Mouse (Mus musculus): ENCODE measurements around the gene Slain1.

Gene Slain1

GRCm38 (mm10) chr14:103718836-103719575 lies 69.0 kb downstream of the Slain1 start:
- Histone ChIP-seq H3K36me3 (ENCODE audit: insufficient read depth, low read length) (no peaks in the 10 kb centered on the region), H3K4me1 (replicated peaks; ENCODE audit: low read depth, low read length) (no peaks in the 10 kb centered on the region; the same call in 1 of the 2 replicates), H3K27me3 (ENCODE audit: insufficient read depth, low read length) (no peaks in the 10 kb centered on the region), H3K4me3 (replicated peaks; ENCODE audit: low read length) (no peak overlapping the region), H3K9me3 (ENCODE audit: low read length) (no peaks in the 10 kb centered on the region)
- TF ChIP-seq NANOG (IDR thresholded peaks at IDR 0.05; ENCODE audit: borderline replicate concordance, low read length) = no peak
- no peak for TF ChIP-seq POU5F1 (IDR thresholded peaks at IDR 0.05; ENCODE audit: borderline replicate concordance, low read length)
- TF ChIP-seq CTCF (conservative IDR thresholded peaks at IDR 0.05; ENCODE audit: low read length) = peak; percentile 71

GRCm38 (mm10) chr14:103720163-103720562 lies 70.1 kb downstream of the Slain1 start:
- no peaks in the 10 kb centered on the region for H3K9me3 ChIP-seq (ENCODE audit: low read length)
- no peak overlapping the region for H3K4me3 ChIP-seq (replicated peaks; ENCODE audit: low read length)
- no peaks in the 10 kb centered on the region for H3K36me3 ChIP-seq (ENCODE audit: insufficient read depth, low read length)
- TF ChIP-seq POU5F1 (IDR thresholded peaks at IDR 0.05; ENCODE audit: borderline replicate concordance, low read length) (no peak), CTCF (conservative IDR thresholded peaks at IDR 0.05; ENCODE audit: low read length) (no peak), NANOG (IDR thresholded peaks at IDR 0.05; ENCODE audit: borderline replicate concordance, low read length) (no peak)
- no peaks in the 10 kb centered on the region for H3K27me3 ChIP-seq (ENCODE audit: insufficient read depth, low read length)
- no peaks in the 10 kb centered on the region; the same call in 1 of the 2 replicates for H3K4me1 ChIP-seq (replicated peaks; ENCODE audit: low read depth, low read length)

GRCm38 (mm10) chr14:103720637-103721355 lies 70.8 kb downstream of the Slain1 start:
- no peak overlapping the region for H3K4me3 ChIP-seq (replicated peaks; ENCODE audit: low read length)
- no peaks in the 10 kb centered on the region; the same call in 1 of the 2 replicates for H3K4me1 ChIP-seq (replicated peaks; ENCODE audit: low read depth, low read length)
- no peaks in the 10 kb centered on the region for H3K27me3 ChIP-seq (ENCODE audit: insufficient read depth, low read length)
- no peaks in the 10 kb centered on the region for H3K9me3 ChIP-seq (ENCODE audit: low read length)
- H3K36me3 ChIP-seq (ENCODE audit: insufficient read depth, low read length) = no peaks in the 10 kb centered on the region
- TF ChIP-seq NANOG (IDR thresholded peaks at IDR 0.05; ENCODE audit: borderline replicate concordance, low read length) = no peak
- peak; percentile 34 for TF ChIP-seq CTCF (conservative IDR thresholded peaks at IDR 0.05; ENCODE audit: low read length)

GRCm38 (mm10) chr14:103723314-103723713 lies 73.3 kb downstream of the Slain1 start:
- Histone ChIP-seq H3K27me3 (ENCODE audit: insufficient read depth, low read length) (0 out of 2 replicates have a peak, but pooled peaks cover 7% of the 10 kb centered on the region), H3K4me1 (replicated peaks; ENCODE audit: low read depth, low read length) (peaks cover under 1% of the 10 kb centered on the region), H3K36me3 (ENCODE audit: insufficient read depth, low read length) (no peaks in the 10 kb centered on the region), H3K4me3 (replicated peaks; ENCODE audit: low read length) (no peak overlapping the region), H3K9me3 (ENCODE audit: low read length) (peaks cover 18% of the 10 kb centered on the region)
- TF ChIP-seq NANOG (IDR thresholded peaks at IDR 0.05; ENCODE audit: borderline replicate concordance, low read length) (no peak), POU5F1 (IDR thresholded peaks at IDR 0.05; ENCODE audit: borderline replicate concordance, low read length) (no peak), CTCF (conservative IDR thresholded peaks at IDR 0.05; ENCODE audit: low read length) (no peak)

GRCm38 (mm10) chr14:103723841-103724240 lies 73.8 kb downstream of the Slain1 start:
- H3K4me1 ChIP-seq (replicated peaks; ENCODE audit: low read depth, low read length) = peaks cover 6% of the 10 kb centered on the region

GRCm38 (mm10) chr14:103728506-103728905 lies 78.5 kb downstream of the Slain1 start:
- no peak for TF ChIP-seq CTCF (conservative IDR thresholded peaks at IDR 0.05; ENCODE audit: low read length)
- no peak for TF ChIP-seq POU5F1 (IDR thresholded peaks at IDR 0.05; ENCODE audit: borderline replicate concordance, low read length)
- no peak for TF ChIP-seq NANOG (IDR thresholded peaks at IDR 0.05; ENCODE audit: borderline replicate concordance, low read length)
- peaks cover 7% of the 10 kb centered on the region; the same call in 1 of the 2 replicates for H3K27me3 ChIP-seq (ENCODE audit: insufficient read depth, low read length)
- H3K36me3 ChIP-seq (ENCODE audit: insufficient read depth, low read length) = no peaks in the 10 kb centered on the region
- peak overlapping the region; percentile 33; the same call in 1 of the 2 replicates for H3K4me3 ChIP-seq (replicated peaks; ENCODE audit: low read length)
- peaks cover 16% of the 10 kb centered on the region for H3K4me1 ChIP-seq (replicated peaks; ENCODE audit: low read depth, low read length)
- H3K9me3 ChIP-seq (ENCODE audit: low read length) = peaks cover 18% of the 10 kb centered on the region

More at GRCm38 (mm10) chr14:103723841-103724240, 73.8 kb downstream of the Slain1 start:
- peaks cover 18% of the 10 kb centered on the region for H3K9me3 ChIP-seq (ENCODE audit: low read length)
- H3K36me3 ChIP-seq (ENCODE audit: insufficient read depth, low read length) = no peaks in the 10 kb centered on the region
- H3K27me3 ChIP-seq (ENCODE audit: insufficient read depth, low read length) = peaks cover 7% of the 10 kb centered on the region; the same call in 1 of the 2 replicates
- TF ChIP-seq NANOG (IDR thresholded peaks at IDR 0.05; ENCODE audit: borderline replicate concordance, low read length) (no peak), POU5F1 (IDR thresholded peaks at IDR 0.05; ENCODE audit: borderline replicate concordance, low read length) (no peak), CTCF (conservative IDR thresholded peaks at IDR 0.05; ENCODE audit: low read length) (no peak)
- no peak overlapping the region for H3K4me3 ChIP-seq (replicated peaks; ENCODE audit: low read length)

- Histone ChIP-seq H3K4me1 (replicated peaks; ENCODE audit: low read depth, low read length) (peaks cover 16% of the 10 kb centered on the region), H3K9me3 (ENCODE audit: low read length) (peaks cover 18% of the 10 kb centered on the region), H3K27me3 (ENCODE audit: insufficient read depth, low read length) (peaks cover 7% of the 10 kb centered on the region; the same call in 1 of the 2 replicates), H3K36me3 (ENCODE audit: insufficient read depth, low read length) (no peaks in the 10 kb centered on the region), H3K4me3 (replicated peaks; ENCODE audit: low read length) (peak overlapping the region; percentile 33)
- TF ChIP-seq CTCF (conservative IDR thresholded peaks at IDR 0.05; ENCODE audit: low read length) = no peak
- no peak for TF ChIP-seq NANOG (IDR thresholded peaks at IDR 0.05; ENCODE audit: borderline replicate concordance, low read length)
- TF ChIP-seq POU5F1 (IDR thresholded peaks at IDR 0.05; ENCODE audit: borderline replicate concordance, low read length) = no peak
These were observed 79.1 kb downstream of the Slain1 start for GRCm38 (mm10) chr14:103728951-103729725.

Data from E14TG2a.4 (cell line).